Mouse (Mus musculus): ENCODE measurements around the gene Ttll12.

GRCm38 (mm10) chr15:83563857-83564651 lies 30.9 kb downstream of the Ttll12 start:
- TF ChIP-seq CTCF (IDR thresholded peaks at IDR 0.05; ENCODE audit: low read depth, low read length) (no peak), POLR2A (IDR thresholded peaks at IDR 0.05; ENCODE audit: extremely low read depth, insufficient read depth, low read length) (no peak)
